Mouse (Mus musculus): ENCODE data around the gene Clps. TPM values are rescaled to one million over a fixed set of nuclear protein-coding genes. Genes with fewer than 3 reads are reported as not detected.

The Clps gene
- total and polyA plus RNA-seq, 2 experiments from 2014 or later, result not detected

GRCm38 (mm10) chr17:28575244-28576125 lies 14.9 kb upstream of the Clps start, which contains the start of gene Lhfpl5:
Lhfpl5 (plus strand) TSS chr17:28575641.
- ATAC-seq (ENCODE audit: low FRiP score) (peak; percentile 75), DNase-seq (ENCODE audit: low spot score) (peak; percentile 63)
- WGBS, result 15% methylated on average over 49 of the region's 50 CpGs
- H3K4me2 ChIP-seq (ENCODE audit: low read depth, low read length, poor library complexity, severe bottlenecking), result peak within 1 kb of the TSS; percentile 54
- H3K9ac ChIP-seq (replicated peaks; ENCODE audit: low read length, poor library complexity, severe bottlenecking), result peak within 1 kb of the TSS; percentile 50
- no peaks in the 10 kb centered on the region for H3K9me3 ChIP-seq (ENCODE audit: low read length)
- no peak within 1 kb of the TSS for H3K27ac ChIP-seq (ENCODE audit: low read depth, low read length)
- TF ChIP-seq CTCF (IDR thresholded peaks at IDR 0.05), result peak; percentile 29
- no peaks in the 10 kb centered on the region for H3K36me3 ChIP-seq (ENCODE audit: insufficient read depth, low read length)
- H3K27me3 ChIP-seq (ENCODE audit: insufficient read depth, low read length), result no peaks in the 10 kb centered on the region
- H3K4me3 ChIP-seq (ENCODE audit: low read depth, low read length), result peak within 1 kb of the TSS; percentile 44
- peaks cover 11% of the 10 kb centered on the region; the same call in 1 of the 2 replicates for H3K4me1 ChIP-seq (ENCODE audit: insufficient read depth, low read length)

DNA sequence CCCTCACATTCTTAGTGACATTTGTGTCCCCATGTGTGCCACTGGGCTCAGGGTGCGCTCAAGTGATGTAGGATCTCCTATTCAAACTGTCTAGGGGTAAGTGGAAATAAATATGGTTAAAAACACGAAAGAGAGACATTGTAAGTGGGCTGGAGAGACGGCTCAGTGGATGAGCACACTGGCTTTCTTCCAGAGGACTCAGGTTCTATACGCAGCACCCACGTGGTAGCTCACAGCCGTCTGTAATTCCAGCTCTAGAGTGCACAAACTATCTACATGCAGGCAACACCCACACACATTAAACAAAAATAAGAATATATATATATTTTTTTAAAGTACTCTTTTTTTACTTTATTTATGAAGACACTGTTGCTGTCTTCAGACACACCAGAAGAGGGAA lies 12.4 kb upstream of the Clps start:
- no peak overlapping the region for H3K4me2 ChIP-seq (ENCODE audit: low read depth, low read length, poor library complexity, severe bottlenecking)
- H3K36me3 ChIP-seq (ENCODE audit: insufficient read depth, low read length), result no peaks in the 10 kb centered on the region
- TF ChIP-seq CTCF (IDR thresholded peaks at IDR 0.05), result no peak
- DNase-seq (ENCODE audit: low spot score), result no peak
- no peak overlapping the region for H3K4me3 ChIP-seq (ENCODE audit: low read depth, low read length)
- no peak overlapping the region for H3K9ac ChIP-seq (replicated peaks; ENCODE audit: low read length, poor library complexity, severe bottlenecking)
- no peaks in the 10 kb centered on the region for H3K9me3 ChIP-seq (ENCODE audit: low read length)
- peaks cover 11% of the 10 kb centered on the region; the same call in 1 of the 2 replicates for H3K4me1 ChIP-seq (ENCODE audit: insufficient read depth, low read length)
- 83% methylated on average over 6 of the region's 6 CpGs for WGBS
- no peaks in the 10 kb centered on the region for H3K27me3 ChIP-seq (ENCODE audit: insufficient read depth, low read length)
- H3K27ac ChIP-seq (ENCODE audit: low read depth, low read length), result no peak overlapping the region
- ATAC-seq (ENCODE audit: low FRiP score), result no peak

- no peak for ATAC-seq (ENCODE audit: low FRiP score)
- Histone ChIP-seq H3K4me2 (ENCODE audit: low read depth, low read length, poor library complexity, severe bottlenecking) (no peak overlapping the region), H3K9ac (replicated peaks; ENCODE audit: low read length, poor library complexity, severe bottlenecking) (no peak overlapping the region), H3K27me3 (ENCODE audit: insufficient read depth, low read length) (no peaks in the 10 kb centered on the region), H3K27ac (ENCODE audit: low read depth, low read length) (no peak overlapping the region), H3K9me3 (ENCODE audit: low read length) (no peaks in the 10 kb centered on the region), H3K4me3 (ENCODE audit: low read depth, low read length) (no peak overlapping the region), H3K4me1 (ENCODE audit: insufficient read depth, low read length) (peaks cover 11% of the 10 kb centered on the region; the same call in 1 of the 2 replicates), H3K36me3 (ENCODE audit: insufficient read depth, low read length) (no peaks in the 10 kb centered on the region)
- TF ChIP-seq CTCF (IDR thresholded peaks at IDR 0.05), result no peak
- 86% methylated on average over 7 of the region's 7 CpGs for WGBS
- DNase-seq (ENCODE audit: low spot score), result no peak
Observed at GRCm38 (mm10) chr17:28572521-28572920, 12.0 kb upstream of the Clps start.

DNA sequence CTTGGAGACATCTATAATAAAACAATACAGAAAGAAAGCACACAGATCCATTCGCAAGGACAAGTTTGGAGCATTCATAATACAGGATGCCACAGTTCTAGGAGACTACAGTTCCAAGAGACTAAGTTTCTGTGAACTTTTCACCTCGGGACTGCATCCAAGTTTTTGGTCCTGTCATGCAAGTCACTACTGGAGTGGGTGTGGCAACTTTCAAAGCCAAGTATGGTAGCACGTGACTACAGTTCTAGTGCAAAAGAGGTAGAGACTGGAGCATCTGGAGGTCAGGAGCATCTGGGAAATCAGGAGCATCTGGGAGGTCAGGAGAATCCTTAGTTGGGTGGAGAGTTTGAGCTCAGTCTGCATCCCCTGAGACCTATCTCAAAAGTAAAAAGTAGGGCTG lies 11.3 kb upstream of the Clps start:
- H3K27me3 ChIP-seq (ENCODE audit: insufficient read depth, low read length), result no peaks in the 10 kb centered on the region
- no peak for DNase-seq (ENCODE audit: low spot score)

GRCm38 (mm10) chr17:28567541-28567940 lies 7.0 kb upstream of the Clps start:
- no peaks in the 10 kb centered on the region for H3K36me3 ChIP-seq (ENCODE audit: insufficient read depth, low read length)
- no peaks in the 10 kb centered on the region for H3K27me3 ChIP-seq (ENCODE audit: insufficient read depth, low read length)
- no peaks in the 10 kb centered on the region for H3K4me1 ChIP-seq (ENCODE audit: insufficient read depth, low read length)
- no peak overlapping the region for H3K4me3 ChIP-seq (ENCODE audit: low read depth, low read length)
- TF ChIP-seq CTCF (IDR thresholded peaks at IDR 0.05), result no peak
- ATAC-seq (ENCODE audit: low FRiP score), result no peak
- no peak for DNase-seq (ENCODE audit: low spot score)
- no peaks in the 10 kb centered on the region for H3K9me3 ChIP-seq (ENCODE audit: low read length)
- H3K9ac ChIP-seq (replicated peaks; ENCODE audit: low read length, poor library complexity, severe bottlenecking), result no peak overlapping the region
- 17% methylated on average over 3 of the region's 3 CpGs for WGBS
- H3K27ac ChIP-seq (ENCODE audit: low read depth, low read length), result no peak overlapping the region
- no peak overlapping the region for H3K4me2 ChIP-seq (ENCODE audit: low read depth, low read length, poor library complexity, severe bottlenecking)

More for the DNA sequence above, 11.3 kb upstream of the Clps start:
- TF ChIP-seq CTCF (IDR thresholded peaks at IDR 0.05), result no peak
- no peak overlapping the region for H3K4me2 ChIP-seq (ENCODE audit: low read depth, low read length, poor library complexity, severe bottlenecking)
- H3K9ac ChIP-seq (replicated peaks; ENCODE audit: low read length, poor library complexity, severe bottlenecking), result no peak overlapping the region
- H3K4me1 ChIP-seq (ENCODE audit: insufficient read depth, low read length), result peaks cover 8% of the 10 kb centered on the region; the same call in 1 of the 2 replicates
- H3K27ac ChIP-seq (ENCODE audit: low read depth, low read length), result no peak overlapping the region
- H3K9me3 ChIP-seq (ENCODE audit: low read length), result no peaks in the 10 kb centered on the region
- 89% methylated on average over 3 of the region's 3 CpGs for WGBS
- no peaks in the 10 kb centered on the region for H3K36me3 ChIP-seq (ENCODE audit: insufficient read depth, low read length)
- no peak for ATAC-seq (ENCODE audit: low FRiP score)
- no peak overlapping the region for H3K4me3 ChIP-seq (ENCODE audit: low read depth, low read length)

- no peaks in the 10 kb centered on the region for H3K27me3 ChIP-seq (ENCODE audit: insufficient read depth, low read length)
- TF ChIP-seq CTCF (IDR thresholded peaks at IDR 0.05), result no peak
- no peaks in the 10 kb centered on the region for H3K9me3 ChIP-seq (ENCODE audit: low read length)
- H3K27ac ChIP-seq (ENCODE audit: low read depth, low read length), result no peak overlapping the region
- no peak overlapping the region for H3K4me2 ChIP-seq (ENCODE audit: low read depth, low read length, poor library complexity, severe bottlenecking)
- no peaks in the 10 kb centered on the region for H3K36me3 ChIP-seq (ENCODE audit: insufficient read depth, low read length)
- DNase-seq (ENCODE audit: low spot score), result no peak
- no peaks in the 10 kb centered on the region for H3K4me1 ChIP-seq (ENCODE audit: insufficient read depth, low read length)
- no peak overlapping the region for H3K4me3 ChIP-seq (ENCODE audit: low read depth, low read length)
- no peak for ATAC-seq (ENCODE audit: low FRiP score)
- H3K9ac ChIP-seq (replicated peaks; ENCODE audit: low read length, poor library complexity, severe bottlenecking), result no peak overlapping the region
Observed at GRCm38 (mm10) chr17:28565181-28565580, 4.6 kb upstream of the Clps start.
